Mouse (Mus musculus) limb, embryonic 10.5 days (tissue): ENCODE data around the gene Pola2. TPM values are rescaled to one million over a fixed set of nuclear protein-coding genes. Genes with fewer than 3 reads are reported as not detected.

Experiments
- DNase-seq: peaks from one replicate; pipeline ENCODE4 v3.0.0-alpha.2; 2017; ENCODE audit warnings: low spot score
- H3K27ac ChIP-seq: fragments of 300-500 bp; sonication (generic); 2 replicates; pipeline ENCODE4 v1.5.1; 2016; ENCODE audit warnings: mild to moderate bottlenecking
- H3K27me3 ChIP-seq: fragments of 300-500 bp; sonication (generic); 2 replicates; pipeline ENCODE4 v1.6.1; 2016; ENCODE audit warnings: low read depth, mild to moderate bottlenecking; ENCODE audit not compliant: poor library complexity, severe bottlenecking
- H3K36me3 ChIP-seq: fragments of 300-500 bp; sonication (generic); 2 replicates; pipeline ENCODE4 v1.6.1; 2016; ENCODE audit warnings: mild to moderate bottlenecking, moderate library complexity
- H3K4me1 ChIP-seq: fragments of 300-500 bp; sonication (generic); 2 replicates; pipeline ENCODE4 v1.6.1; 2016
- H3K4me3 ChIP-seq: fragments of 300-500 bp; sonication (generic); 2 replicates; pipeline ENCODE4 v1.5.1; 2016; ENCODE audit warnings: mild to moderate bottlenecking, moderate library complexity
- H3K9me3 ChIP-seq: fragments of 300-500 bp; sonication (generic); replicated peaks from 2 replicates; pipeline ENCODE4 v1.6.1; 2016; ENCODE audit warnings: mild to moderate bottlenecking
- WGBS: fragments of 180-500 bp; shearing (Covaris S2); methylation state at CpG from one replicate; pipeline ENCODE4 v1.1.7; 2016; 5-methylcytosine and 5-hydroxymethylcytosine counted together
- polyA plus RNA-seq: library from polyadenylated mRNA; unstranded; fragments of >200 nt; fragmentation: Nextera tagmentation; extraction: Ambion mirVana; gene quantifications from 2 replicates; pipeline ENCODE4 v1.2.1, GENCODE M21; 2016

Pola2 gene
- polyA plus RNA-seq, 1 experiment from 2014 or later: 130 TPM

DNA sequence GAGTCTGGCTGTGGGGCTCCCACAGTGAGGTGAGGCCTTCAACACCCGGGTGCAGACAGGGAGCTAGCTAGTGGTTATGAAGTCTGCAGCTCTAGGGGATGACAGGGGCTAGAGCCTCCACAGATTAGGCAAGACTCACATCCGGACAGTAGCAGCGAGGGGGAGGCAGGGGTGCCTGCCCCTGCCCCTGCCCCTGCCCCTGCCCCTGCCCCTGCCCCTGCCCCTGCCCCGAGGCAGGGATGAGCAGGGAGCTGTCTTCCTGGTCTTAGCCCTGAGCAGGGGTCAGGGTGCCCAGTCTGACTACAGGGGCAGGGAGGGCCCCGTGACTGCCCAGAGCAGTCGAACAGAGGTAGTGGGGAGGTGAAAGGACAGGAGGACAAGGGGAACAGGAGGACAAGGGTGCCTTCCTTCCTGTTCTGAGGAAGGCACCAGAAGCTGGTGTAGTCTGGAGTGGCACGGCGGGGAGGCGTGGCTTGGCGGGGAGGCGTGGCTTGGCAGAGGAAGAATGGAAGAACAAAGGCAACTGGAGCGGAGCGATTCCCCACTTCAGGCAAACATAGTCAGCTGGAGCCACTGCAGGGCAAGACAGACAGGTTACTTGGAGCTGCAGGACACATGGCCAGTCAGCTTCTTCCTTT, 24.9 kb upstream of the Pola2 start:
- Histone ChIP-seq H3K4me3 (peak overlapping the region; percentile 33), H3K27me3 (no peaks in the 10 kb centered on the region), H3K9me3 (no peaks in the 10 kb centered on the region), H3K36me3 (no peaks in the 10 kb centered on the region), H3K27ac (peak overlapping the region; percentile 88), H3K4me1 (peaks cover 27% of the 10 kb centered on the region)
- peak; percentile 83 for DNase-seq
- WGBS: 11% methylated on average over 13 of the region's 13 CpGs

DNA sequence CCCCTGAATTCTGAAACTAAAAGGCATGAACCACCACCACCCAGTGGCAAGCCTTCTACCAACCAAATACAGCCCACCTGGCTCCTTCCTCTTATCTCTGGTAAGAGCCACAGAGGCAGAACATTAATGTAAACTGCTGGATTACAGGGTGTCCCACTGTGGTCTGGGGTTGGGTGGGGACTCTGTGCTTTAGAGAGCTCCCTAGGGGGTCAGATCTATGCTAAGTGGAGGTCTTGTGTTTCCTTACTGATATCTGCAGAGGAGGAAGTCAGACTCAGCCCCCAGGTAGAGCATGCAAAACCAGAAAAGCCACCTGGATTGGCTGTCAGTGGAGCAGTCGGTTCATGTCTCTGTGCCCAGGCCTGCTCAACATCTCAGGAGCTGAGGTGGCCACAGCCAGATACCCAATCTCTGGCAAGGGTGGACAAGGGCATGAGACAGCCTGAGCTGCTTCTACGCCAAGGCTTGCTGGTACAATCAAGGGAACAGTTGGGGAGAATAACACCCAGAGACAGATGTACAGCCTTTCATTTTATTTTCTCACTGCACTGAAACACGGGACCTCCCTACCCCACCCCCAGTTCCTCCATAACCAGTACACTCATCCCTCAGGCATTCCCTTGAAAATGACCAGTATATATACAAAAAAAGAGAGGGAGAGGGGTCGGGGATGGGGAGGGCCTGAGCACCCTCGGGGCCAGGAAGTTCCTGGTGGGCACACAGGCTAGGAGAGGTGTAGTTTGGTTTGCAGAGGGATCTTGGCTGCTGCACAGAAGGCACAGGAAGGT, 24.2 kb upstream of the Pola2 start:
- DNase-seq: no peak
- whole genome bisulfite sequencing: 70% methylated on average over 5 of the region's 5 CpGs
- no peaks in the 10 kb centered on the region for H3K36me3 ChIP-seq
- H3K27ac ChIP-seq: peak overlapping the region; percentile 88
- H3K27me3 ChIP-seq: no peaks in the 10 kb centered on the region
- H3K9me3 ChIP-seq: no peaks in the 10 kb centered on the region
- peak overlapping the region; percentile 33; the same call in 1 of the 2 replicates for H3K4me3 ChIP-seq
- H3K4me1 ChIP-seq: peaks cover 27% of the 10 kb centered on the region

DNA sequence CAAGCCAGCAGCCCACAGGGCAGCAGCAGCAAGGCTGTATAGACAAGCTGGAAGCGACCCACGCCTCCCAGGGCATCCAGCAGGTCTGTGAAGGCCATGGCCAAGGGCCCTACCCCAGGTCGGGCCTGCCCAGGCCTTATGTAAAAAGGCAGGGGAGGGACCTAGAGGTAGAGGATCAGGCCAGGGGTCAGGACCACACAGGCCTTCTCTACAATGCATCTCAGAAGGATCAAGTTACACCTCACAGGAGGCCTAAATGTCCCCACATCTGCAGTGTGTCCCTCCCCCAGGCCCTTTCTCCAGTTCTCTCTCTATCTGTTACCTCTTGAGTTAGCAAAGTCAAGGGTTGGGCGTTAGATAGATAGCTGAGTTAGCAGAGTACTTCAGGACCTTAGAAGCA, 22.0 kb upstream of the Pola2 start, which contains the start of gene Slc22a20:
TSS of gene Slc22a20 (minus strand) at position 101 of the 400 bp plus-strand sequence.
- Histone ChIP-seq H3K4me1 (peaks cover 27% of the 10 kb centered on the region), H3K4me3 (no peak within 1 kb of the TSS), H3K9me3 (no peaks in the 10 kb centered on the region), H3K27ac (peak within 1 kb of the TSS; percentile 63; the same call in 1 of the 2 replicates), H3K27me3 (no peaks in the 10 kb centered on the region), H3K36me3 (no peaks in the 10 kb centered on the region)
- 42% methylated on average over 4 of the region's 4 CpGs for WGBS
- DNase-seq: no peak

DNA sequence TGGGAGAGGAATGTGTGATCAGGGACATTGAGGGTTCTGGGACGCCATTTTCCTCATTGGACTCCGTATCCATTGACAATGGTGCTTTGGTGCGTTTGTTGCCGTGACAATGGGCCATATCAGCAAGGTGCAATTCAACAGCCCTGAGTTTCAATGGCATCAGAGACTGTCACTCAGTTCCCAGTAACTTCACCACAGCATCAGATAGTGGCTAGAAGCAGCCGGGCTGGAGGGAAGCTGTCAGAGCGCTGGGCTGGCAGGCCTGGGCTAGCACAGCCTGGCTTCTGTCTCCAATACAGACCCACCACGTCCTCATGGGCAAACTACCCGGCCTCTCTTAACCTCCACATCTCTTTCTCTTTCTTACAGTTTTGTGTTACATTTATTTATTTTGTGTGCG, 16.5 kb upstream of the Pola2 start:
- H3K27me3 ChIP-seq: no peaks in the 10 kb centered on the region
- no peak overlapping the region for H3K27ac ChIP-seq
- H3K36me3 ChIP-seq: no peaks in the 10 kb centered on the region
- H3K4me1 ChIP-seq: 0 out of 2 replicates have a peak, but pooled peaks cover 6% of the 10 kb centered on the region
- no peak for DNase-seq
- no peaks in the 10 kb centered on the region for H3K9me3 ChIP-seq
- no peak overlapping the region for H3K4me3 ChIP-seq
- 88% methylated on average over 9 of the region's 9 CpGs for WGBS

DNA sequence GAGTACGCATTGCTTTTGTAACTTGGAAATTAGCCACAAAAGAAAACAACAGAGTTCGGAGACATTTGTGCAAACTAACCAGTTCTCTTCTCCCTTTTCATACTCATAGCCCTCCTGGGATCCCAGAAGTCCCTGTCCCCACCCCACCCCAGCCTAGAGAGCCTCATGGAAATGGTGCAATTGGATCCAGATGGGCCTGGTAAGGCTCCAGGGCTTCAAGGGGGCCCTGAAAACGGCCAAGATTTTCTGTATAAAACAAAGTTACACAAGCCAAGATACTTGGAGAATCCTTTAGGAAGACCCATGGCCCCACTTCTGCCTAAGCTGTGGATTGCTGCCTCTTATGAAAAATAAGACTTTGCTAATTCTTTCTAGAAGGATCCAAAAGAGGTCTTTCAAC, 13.7 kb upstream of the Pola2 start:
- H3K9me3 ChIP-seq: no peaks in the 10 kb centered on the region
- H3K27ac ChIP-seq: peak overlapping the region; percentile 16; the same call in 1 of the 2 replicates
- no peak for DNase-seq
- WGBS: 73% methylated on average over 3 of the region's 3 CpGs
- no peak overlapping the region for H3K4me3 ChIP-seq
- H3K27me3 ChIP-seq: no peaks in the 10 kb centered on the region
- no peaks in the 10 kb centered on the region for H3K36me3 ChIP-seq
- 0 out of 2 replicates have a peak, but pooled peaks cover 6% of the 10 kb centered on the region for H3K4me1 ChIP-seq

DNA sequence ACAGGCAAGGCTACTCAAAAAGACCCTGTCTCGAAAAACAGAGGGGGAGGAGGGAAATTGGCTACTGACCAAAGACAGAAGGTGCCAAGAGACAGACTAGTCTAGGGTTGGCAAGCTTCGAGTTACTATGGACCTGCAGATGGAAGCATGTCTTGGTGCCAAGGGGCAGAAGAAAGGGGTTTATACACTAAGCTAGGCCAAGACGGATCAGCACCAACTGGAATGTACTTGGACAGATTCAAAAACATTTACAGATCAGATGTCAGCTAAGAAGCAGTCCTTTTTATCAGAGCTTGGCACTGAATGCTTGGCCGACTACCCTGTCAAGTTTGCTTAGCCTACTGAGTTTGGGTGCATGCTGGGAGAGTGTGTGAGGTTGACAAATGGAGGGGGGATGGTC, 11.7 kb upstream of the Pola2 start:
- Histone ChIP-seq H3K4me3 (no peak overlapping the region), H3K27me3 (no peaks in the 10 kb centered on the region), H3K4me1 (0 out of 2 replicates have a peak, but pooled peaks cover 6% of the 10 kb centered on the region), H3K9me3 (no peaks in the 10 kb centered on the region), H3K36me3 (no peaks in the 10 kb centered on the region), H3K27ac (no peak overlapping the region)
- WGBS: 93% methylated on average over 4 of the region's 4 CpGs
- no peak for DNase-seq

DNA sequence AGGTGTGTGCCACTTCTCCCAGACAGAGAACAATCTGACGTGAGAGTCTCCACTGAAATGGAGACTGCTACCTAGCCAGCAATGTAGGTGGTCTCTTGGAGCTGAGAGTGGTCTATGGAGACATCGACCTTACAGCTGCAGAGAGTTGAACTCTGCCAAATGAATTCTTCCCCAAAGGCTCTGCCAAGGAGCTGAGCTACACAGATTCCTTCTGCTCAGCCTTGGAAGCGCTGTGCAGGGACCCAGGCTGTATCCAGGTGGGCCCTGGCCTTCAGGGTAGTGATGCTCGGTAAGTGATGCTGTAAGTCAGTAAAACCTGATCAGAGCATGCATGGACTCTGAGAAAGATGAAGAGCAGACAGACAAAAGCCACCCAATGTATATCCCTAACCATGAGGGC, 11.1 kb upstream of the Pola2 start:
- H3K4me3 ChIP-seq: no peak overlapping the region
- WGBS: 80% methylated on average over 4 of the region's 4 CpGs
- H3K27ac ChIP-seq: no peak overlapping the region
- no peaks in the 10 kb centered on the region for H3K36me3 ChIP-seq
- H3K27me3 ChIP-seq: no peaks in the 10 kb centered on the region
- H3K4me1 ChIP-seq: 0 out of 2 replicates have a peak, but pooled peaks cover 6% of the 10 kb centered on the region
- H3K9me3 ChIP-seq: no peaks in the 10 kb centered on the region
- DNase-seq: no peak

DNA sequence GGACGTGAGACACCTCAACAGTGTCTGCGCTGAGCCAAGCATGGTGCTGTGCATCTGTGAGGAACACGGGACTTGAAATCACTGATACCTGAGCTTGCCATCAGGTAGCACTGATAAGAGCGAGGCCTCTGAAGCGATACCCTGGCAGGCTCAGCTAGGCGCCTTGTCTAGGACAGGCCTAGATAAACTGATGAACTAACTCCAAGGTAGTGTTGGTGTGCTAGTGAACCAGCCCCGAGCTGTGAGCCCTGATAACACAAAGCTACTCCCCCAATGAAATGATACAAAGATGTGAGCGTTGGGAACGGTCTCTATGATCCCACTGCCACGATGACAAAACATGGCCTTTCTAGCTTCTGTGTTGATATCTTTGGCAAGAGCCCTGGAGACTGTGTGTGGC, 3.7 kb upstream of the Pola2 start:
- Histone ChIP-seq H3K27me3 (no peaks in the 10 kb centered on the region), H3K4me3 (no peak overlapping the region), H3K9me3 (no peaks in the 10 kb centered on the region), H3K36me3 (no peaks in the 10 kb centered on the region), H3K4me1 (peaks cover 17% of the 10 kb centered on the region), H3K27ac (no peak overlapping the region)
- 89% methylated on average over 10 of the region's 10 CpGs for WGBS
- DNase-seq: no peak

DNA sequence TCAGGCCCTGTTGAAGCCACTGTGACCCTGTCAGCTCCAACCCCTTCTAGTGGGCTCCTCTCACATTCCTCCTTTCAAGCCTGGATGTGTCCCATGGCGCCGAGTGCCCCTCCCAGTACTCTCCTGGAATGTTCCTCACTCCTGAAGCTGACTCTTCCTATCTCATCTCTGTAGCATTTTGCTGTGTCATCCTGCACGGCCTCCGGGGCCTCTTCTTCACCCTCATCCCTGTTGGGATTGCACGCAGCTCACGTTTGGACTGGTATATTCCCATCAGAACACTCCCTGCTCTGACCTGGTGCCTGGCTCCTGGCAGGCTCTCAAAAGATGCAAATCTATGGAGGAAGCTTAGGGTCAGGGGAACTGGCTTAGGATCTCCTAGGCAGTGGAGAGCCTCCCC, 2.8 kb upstream of the Pola2 start:
- Histone ChIP-seq H3K27me3 (no peaks in the 10 kb centered on the region), H3K9me3 (no peaks in the 10 kb centered on the region), H3K27ac (no peak overlapping the region), H3K4me3 (no peak overlapping the region), H3K36me3 (no peaks in the 10 kb centered on the region), H3K4me1 (peaks cover 22% of the 10 kb centered on the region)
- WGBS: 70% methylated on average over 6 of the region's 6 CpGs
- no peak for DNase-seq

DNA sequence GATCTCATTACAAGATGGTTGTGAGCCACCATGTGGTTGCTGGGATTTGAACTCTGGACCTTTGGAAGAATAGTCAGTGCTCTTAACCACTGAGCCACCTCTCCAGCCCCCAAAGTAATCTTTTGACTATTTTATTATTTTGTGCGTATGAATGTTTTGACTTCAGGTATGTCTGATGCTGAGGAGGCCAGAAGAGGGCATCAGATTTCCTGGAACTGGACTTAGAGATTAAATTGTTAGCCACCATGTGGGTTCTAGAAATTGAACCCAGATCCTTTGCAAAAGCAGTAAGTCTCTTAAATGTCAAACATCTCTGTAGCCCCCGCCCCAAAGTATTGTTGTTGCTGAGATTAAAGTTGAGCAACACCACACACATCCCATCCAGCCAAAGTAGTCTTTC, 1.9 kb upstream of the Pola2 start:
- DNase-seq: no peak
- H3K9me3 ChIP-seq: no peaks in the 10 kb centered on the region
- no peak overlapping the region for H3K27ac ChIP-seq
- peaks cover 30% of the 10 kb centered on the region for H3K4me1 ChIP-seq
- H3K27me3 ChIP-seq: no peaks in the 10 kb centered on the region
- H3K36me3 ChIP-seq: peaks cover 9% of the 10 kb centered on the region
- no peak overlapping the region for H3K4me3 ChIP-seq
- WGBS: 92% methylated on average over 2 of the region's 2 CpGs

DNA sequence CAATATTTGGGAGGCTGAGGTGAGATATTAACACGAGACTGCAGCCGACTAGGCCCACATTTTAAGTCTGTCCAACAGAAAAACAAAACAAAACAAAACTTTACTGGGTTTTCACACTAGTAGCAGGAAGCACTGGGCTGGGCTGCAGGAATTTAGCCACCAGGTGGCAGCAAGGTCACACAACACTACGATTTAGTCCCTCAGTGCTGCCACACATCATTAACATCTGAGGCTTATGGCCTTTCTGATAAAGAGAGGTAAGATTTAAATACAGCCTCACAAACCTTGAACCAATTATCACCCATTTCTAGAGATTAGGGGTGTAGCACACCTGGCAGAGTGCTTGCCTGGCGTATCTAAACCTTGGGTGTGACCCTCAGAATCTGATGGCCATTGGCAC, 1.3 kb upstream of the Pola2 start:
- H3K4me1 ChIP-seq: peaks cover 30% of the 10 kb centered on the region
- peak; percentile 85 for DNase-seq
- peak overlapping the region; percentile 71; the same call in 1 of the 2 replicates for H3K4me3 ChIP-seq
- peaks cover 15% of the 10 kb centered on the region for H3K36me3 ChIP-seq
- no peaks in the 10 kb centered on the region for H3K9me3 ChIP-seq
- 6% methylated on average over 4 of the region's 4 CpGs for WGBS
- H3K27me3 ChIP-seq: no peaks in the 10 kb centered on the region
- no peak overlapping the region for H3K27ac ChIP-seq

DNA sequence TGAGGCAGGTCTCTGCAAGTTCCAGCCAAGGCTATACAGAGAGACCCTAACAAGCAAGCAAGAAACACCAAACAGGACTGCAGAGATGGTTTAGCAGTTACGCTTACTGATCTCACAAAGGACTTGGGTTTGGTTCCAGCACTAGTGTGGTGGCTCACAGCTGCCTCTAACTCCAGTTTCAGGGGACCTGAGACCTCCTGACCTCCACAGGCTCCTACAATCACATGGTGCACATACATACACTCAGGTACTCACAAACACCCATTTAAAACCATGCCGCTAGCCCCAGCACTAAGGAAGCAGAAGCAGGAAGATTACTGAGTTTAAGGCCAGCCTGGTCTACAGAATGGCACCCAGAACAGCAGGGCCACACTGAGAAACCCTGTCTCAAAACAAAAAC, 802 bp upstream of the Pola2 start:
- H3K27ac ChIP-seq: peak overlapping the region; percentile 89
- 85% methylated on average over 2 of the region's 2 CpGs for WGBS

DNA sequence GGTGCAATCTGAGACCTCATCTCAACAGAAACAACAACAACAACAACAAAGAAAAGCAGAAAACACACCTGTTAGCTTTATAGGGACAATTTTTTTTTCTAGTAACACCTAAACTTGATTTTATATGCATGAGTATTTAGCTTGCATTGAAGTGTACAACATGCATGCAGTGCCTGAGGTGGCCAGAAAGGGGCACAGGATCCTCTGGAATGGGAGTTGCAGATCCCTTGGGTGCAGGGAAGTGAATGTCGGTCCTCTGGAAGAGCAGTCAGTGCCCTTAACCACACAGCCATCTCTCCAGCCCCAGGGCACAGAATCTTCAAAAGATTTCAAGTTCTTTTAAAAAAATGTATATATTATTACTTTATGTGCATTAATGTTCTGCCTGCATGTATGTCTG, 1.4 kb downstream of the Pola2 start:
- no peaks in the 10 kb centered on the region for H3K9me3 ChIP-seq
- no peak for DNase-seq
- H3K4me1 ChIP-seq: peaks cover 30% of the 10 kb centered on the region
- H3K27me3 ChIP-seq: no peaks in the 10 kb centered on the region
- H3K27ac ChIP-seq: no peak overlapping the region
- peaks cover 41% of the 10 kb centered on the region for H3K36me3 ChIP-seq
- peak overlapping the region; percentile 71 for H3K4me3 ChIP-seq
- 57% methylated on average over 1 of the region's 1 CpGs for WGBS

More for the DNA sequence above, 802 bp upstream of the Pola2 start:
- no peak for DNase-seq
- Histone ChIP-seq H3K4me1 (peaks cover 30% of the 10 kb centered on the region), H3K36me3 (peaks cover 20% of the 10 kb centered on the region), H3K27me3 (no peaks in the 10 kb centered on the region), H3K4me3 (peak overlapping the region; percentile 71), H3K9me3 (no peaks in the 10 kb centered on the region)
